Mouse (Mus musculus) midbrain, embryonic 13.5 days (tissue): ENCODE results near the gene Drd4. TPM values are rescaled to one million over a fixed set of nuclear protein-coding genes. Genes with fewer than 3 reads are reported as not detected.
A peak's percentile ranks its signal among the peaks of the same experiment; 100 is the strongest.

Experiments
- ATAC-seq: fragments of 200-750 bp; cut with Nextera tagmentation; 2 replicates; pipeline ENCODE4 v1.8.0; 2017; ENCODE audit warnings: mild to moderate bottlenecking, moderate TSS enrichment, moderate library complexity
- H3K27ac ChIP-seq: fragments of 300-500 bp; sonication (generic); 2 replicates; pipeline ENCODE4 v1.5.1; 2015; ENCODE audit warnings: inconsistent platforms, mild to moderate bottlenecking, moderate library complexity
- H3K27me3 ChIP-seq: fragments of 300-500 bp; sonication (generic); 2 replicates; pipeline ENCODE4 v1.6.1; 2015; ENCODE audit warnings: mild to moderate bottlenecking, inconsistent platforms
- H3K36me3 ChIP-seq: fragments of 300-500 bp; sonication (generic); 2 replicates; pipeline ENCODE4 v1.6.1; 2015; ENCODE audit warnings: mild to moderate bottlenecking, inconsistent platforms
- H3K4me1 ChIP-seq: fragments of 300-500 bp; sonication (generic); replicated peaks from 2 replicates; pipeline ENCODE4 v1.6.1; 2015; ENCODE audit warnings: inconsistent platforms
- H3K4me2 ChIP-seq: fragments of 300-500 bp; sonication (generic); replicated peaks from 2 replicates; pipeline ENCODE4 v1.6.1; 2015; ENCODE audit warnings: moderate library complexity, mild to moderate bottlenecking, inconsistent platforms
- H3K4me3 ChIP-seq: fragments of 300-500 bp; sonication (generic); replicated peaks from 2 replicates; pipeline ENCODE4 v1.5.1; 2015; ENCODE audit warnings: mild to moderate bottlenecking, inconsistent platforms
- H3K9ac ChIP-seq: fragments of 300-500 bp; sonication (generic); replicated peaks from 2 replicates; pipeline ENCODE4 v1.6.1; 2015; ENCODE audit warnings: mild to moderate bottlenecking, inconsistent platforms
- H3K9me3 ChIP-seq: fragments of 300-500 bp; sonication (generic); 2 replicates; pipeline ENCODE4 v1.6.1; 2016; ENCODE audit warnings: mild to moderate bottlenecking, inconsistent platforms
- WGBS: fragments of 180-500 bp; shearing (Covaris S2); methylation state at CpG from one replicate; pipeline ENCODE4 v1.1.7; 2015; 5-methylcytosine and 5-hydroxymethylcytosine counted together
- polyA plus RNA-seq: library from polyadenylated mRNA; unstranded; fragments of >200 nt; fragmentation: Nextera tagmentation; extraction: Ambion mirVana; gene quantifications from 2 replicates; pipeline ENCODE4 v1.2.1, GENCODE M21; 2015

The Drd4 gene
- polyA plus RNA-seq, 1 experiment from 2014 or later: 0.43 TPM

GRCm38 (mm10) chr7:141326546-141327446 is 35.0 kb downstream of the Drd4 start:
- Histone ChIP-seq H3K4me3 (peak overlapping the region; percentile 72), H3K36me3 (peaks cover 23% of the 10 kb centered on the region)

GRCm38 (mm10) chr7:141327469-141328372 is 35.9 kb downstream of the Drd4 start, which contains the start of the genes Deaf1 and Tmem80:
Gene Deaf1, minus strand, starts transcription at chr7:141327690.
Gene Tmem80, plus strand, starts transcription at chr7:141327739.
- Histone ChIP-seq H3K9me3 (no peaks in the 10 kb centered on the region), H3K27me3 (no peaks in the 10 kb centered on the region), H3K27ac (peak within 1 kb of the TSS; percentile 100), H3K36me3 (peaks cover 23% of the 10 kb centered on the region), H3K4me3 (peak within 1 kb of the TSS; percentile 72), H3K4me2 (peak within 1 kb of the TSS; percentile 97), H3K9ac (peak within 1 kb of the TSS; percentile 96), H3K4me1 (peaks cover 36% of the 10 kb centered on the region)
- ATAC-seq: peak; percentile 97
- under 1% methylated on average over 104 of the region's 105 CpGs for WGBS

More at GRCm38 (mm10) chr7:141326546-141327446, 35.0 kb downstream of the Drd4 start:
- H3K27me3 ChIP-seq: no peaks in the 10 kb centered on the region
- H3K9me3 ChIP-seq: no peaks in the 10 kb centered on the region
- H3K27ac ChIP-seq: peak overlapping the region; percentile 100
- 6% methylated on average over 33 of the region's 35 CpGs for WGBS
- H3K4me1 ChIP-seq: peaks cover 36% of the 10 kb centered on the region
- peak overlapping the region; percentile 96 for H3K9ac ChIP-seq
- peak; percentile 51 for ATAC-seq
- peak overlapping the region; percentile 97 for H3K4me2 ChIP-seq

- peaks cover 36% of the 10 kb centered on the region for H3K4me1 ChIP-seq
- peaks cover 23% of the 10 kb centered on the region for H3K36me3 ChIP-seq
- peak; percentile 55 for ATAC-seq
- H3K9ac ChIP-seq: peak overlapping the region; percentile 96
- H3K4me3 ChIP-seq: peak overlapping the region; percentile 72
- H3K9me3 ChIP-seq: no peaks in the 10 kb centered on the region
- WGBS: 17% methylated on average over 24 of the region's 24 CpGs
- H3K27me3 ChIP-seq: no peaks in the 10 kb centered on the region
- peak overlapping the region; percentile 97 for H3K4me2 ChIP-seq
- H3K27ac ChIP-seq: peak overlapping the region; percentile 100
Measured at GRCm38 (mm10) chr7:141328373-141328990, 36.7 kb downstream of the Drd4 start.

GRCm38 (mm10) chr7:141330706-141331105 is 38.9 kb downstream of the Drd4 start:
- no peak for ATAC-seq
- peaks cover 35% of the 10 kb centered on the region for H3K36me3 ChIP-seq
- no peak overlapping the region for H3K9ac ChIP-seq
- H3K4me2 ChIP-seq: no peak overlapping the region
- H3K9me3 ChIP-seq: no peaks in the 10 kb centered on the region
- no peak overlapping the region for H3K4me3 ChIP-seq
- peaks cover 22% of the 10 kb centered on the region for H3K4me1 ChIP-seq
- no peaks in the 10 kb centered on the region for H3K27me3 ChIP-seq
- no peak overlapping the region for H3K27ac ChIP-seq

DNA sequence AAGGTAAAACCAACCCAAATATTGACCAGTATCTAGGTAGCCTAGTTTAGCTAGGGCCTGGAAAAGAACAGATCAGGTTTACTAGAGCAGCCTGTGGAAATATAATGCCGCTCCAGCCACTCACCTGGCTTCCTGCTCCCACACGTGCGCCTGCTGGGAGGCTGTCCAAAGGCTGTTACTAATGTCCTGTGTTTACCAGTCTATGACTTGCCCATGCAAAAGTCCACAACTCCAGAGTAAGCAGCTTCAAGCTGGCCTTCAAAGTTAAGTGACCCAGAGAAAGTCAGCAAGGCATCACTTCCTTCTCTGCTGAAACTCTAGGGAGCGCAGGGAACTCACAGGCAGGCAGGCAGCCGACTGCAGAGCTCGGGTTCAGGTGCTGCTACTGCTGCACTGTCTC is 40.2 kb downstream of the Drd4 start:
- ATAC-seq: no peak
- Histone ChIP-seq H3K4me3 (no peak overlapping the region), H3K4me2 (no peak overlapping the region), H3K9me3 (no peaks in the 10 kb centered on the region), H3K9ac (no peak overlapping the region), H3K27me3 (no peaks in the 10 kb centered on the region), H3K36me3 (peaks cover 44% of the 10 kb centered on the region), H3K4me1 (peaks cover 9% of the 10 kb centered on the region), H3K27ac (no peak overlapping the region)
- WGBS: 94% methylated on average over 6 of the region's 6 CpGs

DNA sequence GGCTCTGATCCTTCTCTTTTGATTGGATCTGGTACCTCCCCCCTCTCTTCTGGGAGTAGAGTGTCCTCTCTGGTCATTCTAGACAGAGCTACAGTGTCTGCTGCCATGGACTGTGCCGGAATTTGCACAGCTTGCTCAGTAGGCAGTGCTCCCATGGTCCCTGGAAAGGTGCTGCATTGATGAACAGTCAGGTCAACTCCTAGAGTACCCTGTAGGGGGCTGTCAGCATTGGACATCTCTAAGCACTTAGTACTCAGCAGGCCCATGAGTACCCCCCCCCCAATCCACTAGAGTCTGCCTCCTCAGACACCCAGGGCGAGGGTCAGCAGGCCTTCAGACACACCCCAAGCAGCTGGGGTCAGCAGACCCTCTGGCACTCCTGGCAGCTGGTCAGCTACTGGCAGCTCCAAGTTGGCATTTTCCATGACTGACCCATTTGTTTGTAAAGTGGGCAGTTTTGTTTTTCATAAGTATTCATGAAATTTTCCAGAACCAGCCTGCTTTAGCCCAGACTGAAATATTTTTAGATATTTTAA is 43.3 kb downstream of the Drd4 start:
- no peak overlapping the region for H3K4me2 ChIP-seq
- no peak overlapping the region for H3K4me3 ChIP-seq
- 92% methylated on average over 2 of the region's 2 CpGs for WGBS
- peaks cover 8% of the 10 kb centered on the region for H3K4me1 ChIP-seq
- no peaks in the 10 kb centered on the region for H3K9me3 ChIP-seq
- H3K36me3 ChIP-seq: peaks cover 44% of the 10 kb centered on the region
- no peak for ATAC-seq
- no peak overlapping the region for H3K27ac ChIP-seq
- H3K27me3 ChIP-seq: peaks cover 29% of the 10 kb centered on the region
- H3K9ac ChIP-seq: no peak overlapping the region; the same call in 1 of the 2 replicates

DNA sequence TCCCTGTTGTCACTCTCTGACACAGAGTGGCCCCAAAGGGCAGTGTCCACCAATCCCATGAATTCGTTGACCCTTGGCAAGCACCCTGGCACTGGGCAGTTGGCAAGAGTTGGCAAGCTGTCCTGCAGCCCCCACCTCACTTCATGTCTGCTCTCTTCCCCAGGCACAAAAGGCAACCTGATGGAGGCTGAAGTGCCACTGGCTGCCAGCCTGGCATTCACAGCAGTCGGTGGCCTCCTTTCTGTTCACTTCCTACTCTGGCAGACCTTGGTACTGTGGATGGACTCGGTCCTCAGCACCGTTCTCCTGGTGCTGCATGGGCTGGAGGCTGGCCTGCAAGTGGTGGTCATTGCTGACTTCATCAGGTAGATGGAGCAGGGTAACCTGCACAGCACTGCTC is 43.9 kb downstream of the Drd4 start:
- Histone ChIP-seq H3K4me3 (no peak overlapping the region), H3K9me3 (no peaks in the 10 kb centered on the region), H3K4me2 (no peak overlapping the region), H3K36me3 (peaks cover 44% of the 10 kb centered on the region), H3K4me1 (peaks cover 8% of the 10 kb centered on the region), H3K27me3 (peaks cover 30% of the 10 kb centered on the region), H3K27ac (no peak overlapping the region), H3K9ac (no peak overlapping the region)
- no peak for ATAC-seq
- 94% methylated on average over 4 of the region's 4 CpGs for WGBS

DNA sequence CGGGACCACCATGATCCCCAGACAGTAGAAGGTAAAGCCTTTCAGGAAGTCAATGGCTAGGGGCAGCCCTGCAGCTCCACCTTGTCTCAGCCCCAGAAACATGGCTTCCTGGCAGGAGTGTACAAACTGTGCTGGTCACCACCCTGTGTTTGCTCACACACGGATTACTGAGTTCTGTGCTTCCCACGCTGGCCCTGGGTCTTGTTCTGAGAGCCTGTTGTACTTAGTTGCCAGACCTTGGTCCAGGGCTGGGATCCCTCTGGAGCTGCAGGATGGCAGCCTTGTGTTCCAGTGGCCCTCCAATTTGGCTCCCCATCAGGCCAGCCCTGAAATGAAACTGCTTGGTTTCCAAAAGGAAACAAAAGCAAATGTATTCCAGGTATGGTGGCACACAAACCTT is 44.5 kb downstream of the Drd4 start:
- H3K36me3 ChIP-seq: peaks cover 44% of the 10 kb centered on the region
- peaks cover 8% of the 10 kb centered on the region for H3K4me1 ChIP-seq
- H3K4me2 ChIP-seq: no peak overlapping the region
- no peak for ATAC-seq
- H3K27me3 ChIP-seq: peaks cover 30% of the 10 kb centered on the region
- no peak overlapping the region for H3K4me3 ChIP-seq
- 80% methylated on average over 3 of the region's 3 CpGs for WGBS
- no peaks in the 10 kb centered on the region for H3K9me3 ChIP-seq
- no peak overlapping the region for H3K9ac ChIP-seq
- no peak overlapping the region for H3K27ac ChIP-seq

DNA sequence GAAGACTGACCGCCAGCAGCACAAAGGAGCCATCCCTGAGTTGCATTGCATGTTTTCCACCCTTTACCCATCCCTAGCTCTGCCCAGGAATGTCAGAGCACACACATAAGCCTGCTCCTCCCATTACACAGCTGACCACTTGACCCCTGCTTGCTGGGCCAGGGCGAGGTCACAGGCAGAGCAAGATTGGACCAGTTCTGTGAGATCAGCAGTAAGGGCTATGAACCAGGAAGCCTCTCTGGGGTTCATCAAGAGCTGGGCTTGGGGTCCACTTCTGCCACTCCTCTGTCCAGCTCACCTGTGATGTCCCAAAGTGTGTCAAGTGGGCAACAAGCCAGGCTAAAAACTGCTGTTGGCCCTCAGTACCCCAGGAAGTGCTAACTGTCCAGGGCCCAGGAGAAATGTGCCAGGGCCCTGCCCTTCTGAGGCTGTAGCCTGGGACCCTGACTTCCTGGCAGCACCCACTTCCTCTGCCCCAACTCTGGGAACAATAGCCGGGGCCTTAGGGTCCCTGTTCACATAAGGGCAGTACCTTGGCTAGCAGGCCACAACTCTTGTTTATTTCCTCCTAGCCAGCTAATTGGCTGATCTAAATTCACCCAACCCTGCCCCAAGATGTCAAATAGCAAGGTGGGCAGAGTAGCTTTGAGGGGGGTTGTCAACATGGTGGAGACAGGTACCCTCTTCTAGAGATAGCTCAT is 46.1 kb downstream of the Drd4 start:
- Histone ChIP-seq H3K4me2 (no peak overlapping the region), H3K27me3 (peaks cover 30% of the 10 kb centered on the region), H3K9ac (no peak overlapping the region), H3K4me1 (peaks cover 8% of the 10 kb centered on the region), H3K36me3 (peaks cover 34% of the 10 kb centered on the region), H3K4me3 (no peak overlapping the region), H3K9me3 (no peaks in the 10 kb centered on the region), H3K27ac (no peak overlapping the region)
- no peak for ATAC-seq
- WGBS: 84% methylated on average over 3 of the region's 3 CpGs

DNA sequence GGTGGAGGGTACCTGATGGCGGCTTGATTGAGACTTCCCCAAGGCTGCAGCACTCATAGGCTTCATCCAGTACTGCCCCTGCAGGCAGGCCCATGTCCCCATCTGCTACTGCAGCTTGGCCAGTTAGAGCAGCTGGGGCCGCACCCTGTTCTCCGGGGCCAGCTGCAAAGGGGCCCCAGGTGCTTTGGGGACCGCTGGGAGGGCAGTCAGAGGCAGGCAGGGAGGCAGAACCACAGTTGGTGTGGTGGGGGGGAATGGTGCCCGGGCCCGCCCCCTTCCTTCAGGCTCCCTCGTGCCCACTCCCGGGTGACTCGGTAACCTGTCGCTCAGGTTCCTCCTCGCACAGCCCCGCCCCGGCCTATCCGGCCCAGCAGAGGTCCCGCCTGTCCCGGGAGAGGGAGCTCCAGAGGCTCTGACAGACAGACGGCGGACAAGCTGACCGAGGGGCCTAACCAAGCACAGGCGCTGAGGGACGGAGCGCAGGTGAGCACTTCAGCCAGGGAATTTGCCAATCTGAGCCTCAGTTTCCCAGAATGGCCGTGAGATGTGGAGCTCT is 46.8 kb downstream of the Drd4 start, which contains the start of gene Eps8l2:
Gene Eps8l2, plus strand, starts transcription at position 305 of the 556 bp plus-strand sequence.
- 0 out of 2 replicates have a peak, but pooled peaks have one; percentile 31 for ATAC-seq
- peak within 1 kb of the TSS; percentile 36; the same call in 1 of the 2 replicates for H3K9ac ChIP-seq
- 0 out of 2 replicates have a peak within 1 kb of the TSS, but pooled peaks have one; percentile 5 for H3K4me3 ChIP-seq
- H3K27me3 ChIP-seq: peaks cover 30% of the 10 kb centered on the region
- H3K27ac ChIP-seq: no peak within 1 kb of the TSS
- H3K36me3 ChIP-seq: peaks cover 26% of the 10 kb centered on the region
- peak within 1 kb of the TSS; percentile 41 for H3K4me2 ChIP-seq
- H3K9me3 ChIP-seq: no peaks in the 10 kb centered on the region
- peaks cover 8% of the 10 kb centered on the region for H3K4me1 ChIP-seq
- WGBS: 3% methylated on average over 23 of the region's 23 CpGs
